Mouse (Mus musculus): ENCODE measurements around the gene 4933430I17Rik. TPM values are rescaled to one million over a fixed set of nuclear protein-coding genes. Genes with fewer than 3 reads are reported as not detected.
"Not testable (repeated sequence)": the region's sequence is repeated elsewhere in the genome, so short reads cannot be mapped to it uniquely, and the experiment has no call there.

Gene 4933430I17Rik
- under 1 TPM; 0.35 to 0.73 (median 0.44) TPM for total RNA-seq (2022)

GRCm38 (mm10) chr4:62524651-62525488 lies at the start of gene 4933430I17Rik, which contains the start of gene Pole3:
TSS of gene 4933430I17Rik (plus strand) at chr4:62525369.
TSS of gene Pole3 (minus strand) at chr4:62525068.
- DNase-seq (ENCODE audit: low spot score in 2 of 2): peak; percentile 96 to 98

GRCm38 (mm10) chr4:62475793-62476192 lies 49.4 kb upstream of the 4933430I17Rik start:
- DNase-seq (ENCODE audit: low spot score in 2 of 2): no peak

GRCm38 (mm10) chr4:62477542-62478244 lies 47.5 kb upstream of the 4933430I17Rik start:
- no peak for DNase-seq (ENCODE audit: low spot score in 2 of 2)

GRCm38 (mm10) chr4:62479593-62479936 lies 45.6 kb upstream of the 4933430I17Rik start:
- not testable (repeated sequence) for DNase-seq (ENCODE audit: low spot score in 2 of 2)

- no peak for DNase-seq (ENCODE audit: low spot score in 2 of 2)
Measured at GRCm38 (mm10) chr4:62479937-62480708, 45.0 kb upstream of the 4933430I17Rik start, which contains the start of gene Bspry. TSS of gene Bspry (plus strand) at chr4:62480053.

- no peak for DNase-seq (ENCODE audit: low spot score in 2 of 2)
Measured at GRCm38 (mm10) chr4:62480709-62481605, 44.2 kb upstream of the 4933430I17Rik start.

- DNase-seq (ENCODE audit: low spot score in 2 of 2): no peak
Measured at GRCm38 (mm10) chr4:62484928-62485327, 40.2 kb upstream of the 4933430I17Rik start.

GRCm38 (mm10) chr4:62485450-62486161 lies 39.6 kb upstream of the 4933430I17Rik start:
- no peak for DNase-seq (ENCODE audit: low spot score in 2 of 2)

- DNase-seq (ENCODE audit: low spot score in 2 of 2): no peak
Measured at GRCm38 (mm10) chr4:62486162-62486696, 38.9 kb upstream of the 4933430I17Rik start.

- no peak for DNase-seq (ENCODE audit: low spot score in 2 of 2)
Measured at GRCm38 (mm10) chr4:62487172-62487571, 38.0 kb upstream of the 4933430I17Rik start.

GRCm38 (mm10) chr4:62487914-62488313 lies 37.3 kb upstream of the 4933430I17Rik start:
- no peak for DNase-seq (ENCODE audit: low spot score in 2 of 2)

- no peak for DNase-seq (ENCODE audit: low spot score in 2 of 2)
Measured at GRCm38 (mm10) chr4:62492682-62493081, 32.5 kb upstream of the 4933430I17Rik start.

GRCm38 (mm10) chr4:62494230-62494629 lies 30.9 kb upstream of the 4933430I17Rik start:
- DNase-seq (ENCODE audit: low spot score in 2 of 2): no peak

GRCm38 (mm10) chr4:62495946-62496345 lies 29.2 kb upstream of the 4933430I17Rik start:
- no peak for DNase-seq (ENCODE audit: low spot score in 2 of 2)

GRCm38 (mm10) chr4:62496815-62497214 lies 28.4 kb upstream of the 4933430I17Rik start:
- DNase-seq (ENCODE audit: low spot score in 2 of 2): peak in 1 of 2 experiments; percentile 86

- DNase-seq (ENCODE audit: low spot score in 2 of 2): no peak
Measured at GRCm38 (mm10) chr4:62500799-62501198, 24.4 kb upstream of the 4933430I17Rik start.

- no peak for DNase-seq (ENCODE audit: low spot score in 2 of 2)
Measured at GRCm38 (mm10) chr4:62501534-62501933, 23.6 kb upstream of the 4933430I17Rik start.

- peak; percentile 81 to 87 for DNase-seq (ENCODE audit: low spot score in 2 of 2)
Measured at GRCm38 (mm10) chr4:62501964-62502732, 23.0 kb upstream of the 4933430I17Rik start.

- no peak for DNase-seq (ENCODE audit: low spot score in 2 of 2)
Measured at GRCm38 (mm10) chr4:62502969-62503368, 22.2 kb upstream of the 4933430I17Rik start.

Measured in left cerebral cortex, adult 8-10 months (tissue).